Mouse (Mus musculus) layer of hippocampus, adult 18-20 months (tissue): Measurements from ENCODE around the gene Hdac5. TPM values are rescaled to one million over a fixed set of nuclear protein-coding genes. Genes with fewer than 3 reads are reported as not detected.
"Not testable (repeated sequence)": the region's sequence is repeated elsewhere in the genome, so short reads cannot be mapped to it uniquely, and the experiment has no call there.

Experiments
- DNase-seq, 2 experiments: peaks; one replicate each; pipeline ENCODE4 v3.0.0; 2022; ENCODE audit warnings: low spot score in 2 of 2
- total RNA-seq, 2 experiments: library from RNA; stranded (reverse); gene quantifications; 2 replicates each; pipeline ENCODE4 v1.2.3; 2021

Gene Hdac5
- total RNA-seq, 2 experiments from 2014 or later, result 258 to 266 TPM

DNA sequence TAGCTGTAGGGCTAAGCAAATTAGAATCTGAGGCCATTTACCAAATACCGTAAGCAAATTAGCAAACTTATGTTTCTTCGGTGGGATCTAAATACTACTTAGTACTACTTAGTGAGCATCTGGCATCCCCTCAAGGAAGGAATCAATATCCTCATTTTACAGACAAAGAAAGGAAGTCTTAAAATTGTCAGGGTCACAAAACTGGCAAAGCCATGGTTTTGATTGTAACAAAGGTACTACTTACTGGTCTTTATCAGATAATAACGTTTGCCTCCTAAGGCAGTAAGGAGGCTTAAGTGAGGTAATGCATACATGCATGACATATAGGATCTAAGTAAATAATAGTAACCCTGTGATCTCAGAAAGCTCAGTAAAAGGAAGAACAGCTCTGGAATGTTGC lies 44.3 kb downstream of the Hdac5 start:
- no peak for DNase-seq

DNA sequence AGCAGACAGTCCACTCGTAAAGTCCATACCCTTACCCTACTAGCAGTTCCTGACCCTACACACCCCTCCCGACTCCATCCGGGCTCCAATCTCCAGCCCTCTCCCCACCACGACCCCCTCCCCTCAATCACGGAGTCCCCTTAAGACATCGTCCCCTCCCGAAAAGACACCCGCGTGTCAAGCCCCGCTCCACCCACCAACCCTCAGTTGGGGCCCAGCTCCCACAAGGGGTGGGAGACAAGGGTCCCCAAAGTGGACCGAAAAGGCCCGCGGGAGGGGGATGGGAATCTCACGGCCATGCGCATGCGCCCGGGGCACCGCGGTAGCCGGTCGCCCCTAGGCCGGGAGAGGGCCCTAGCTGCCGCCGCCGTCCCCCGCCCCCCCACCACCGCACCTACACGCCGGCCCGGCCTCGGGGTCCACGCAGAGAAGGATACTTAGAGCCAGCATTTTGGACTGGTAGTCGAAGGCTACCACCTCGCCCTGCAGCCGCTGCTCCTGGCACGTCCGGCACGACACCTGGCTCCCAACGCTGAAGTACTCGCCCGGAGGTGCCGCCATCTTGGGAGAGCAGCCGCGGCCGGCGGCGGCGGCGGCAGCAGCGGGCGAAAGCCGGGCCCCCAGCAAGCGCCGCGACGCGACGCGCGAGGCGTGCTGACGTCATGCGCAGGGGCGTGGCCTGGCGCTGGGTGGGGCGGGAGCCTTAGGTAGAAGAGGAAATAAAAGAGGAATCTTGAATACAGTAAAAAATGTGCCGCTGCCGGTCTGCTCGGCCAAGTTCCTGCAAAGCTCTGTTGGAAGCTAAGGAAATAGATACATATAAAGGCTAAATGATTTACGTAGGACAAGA lies 45.1 kb downstream of the Hdac5 start, which contains the start of gene Lsm12:
Lsm12 (minus strand) TSS at position 651 of the 850 bp plus-strand sequence.
- DNase-seq, result peak; percentile 90 to 93

DNA sequence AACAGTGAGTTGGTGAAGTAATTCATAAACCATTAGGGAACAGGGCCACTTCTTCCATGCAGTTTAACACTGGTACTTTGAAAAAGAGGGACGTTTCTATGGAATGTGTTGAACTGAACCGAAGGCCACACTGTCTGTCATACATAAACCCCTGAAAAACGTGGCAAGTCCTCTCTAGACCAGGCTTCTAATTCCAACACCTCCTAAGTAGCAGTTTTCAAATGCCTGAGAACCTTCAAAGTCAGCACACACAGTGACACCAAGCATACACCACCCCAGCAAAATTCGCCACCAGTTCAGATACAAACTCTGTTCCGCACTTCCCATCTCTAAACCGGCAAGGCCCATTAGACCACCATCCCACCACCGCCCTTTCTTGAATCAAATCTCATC lies 45.7 kb downstream of the Hdac5 start:
- no peak for DNase-seq

DNA sequence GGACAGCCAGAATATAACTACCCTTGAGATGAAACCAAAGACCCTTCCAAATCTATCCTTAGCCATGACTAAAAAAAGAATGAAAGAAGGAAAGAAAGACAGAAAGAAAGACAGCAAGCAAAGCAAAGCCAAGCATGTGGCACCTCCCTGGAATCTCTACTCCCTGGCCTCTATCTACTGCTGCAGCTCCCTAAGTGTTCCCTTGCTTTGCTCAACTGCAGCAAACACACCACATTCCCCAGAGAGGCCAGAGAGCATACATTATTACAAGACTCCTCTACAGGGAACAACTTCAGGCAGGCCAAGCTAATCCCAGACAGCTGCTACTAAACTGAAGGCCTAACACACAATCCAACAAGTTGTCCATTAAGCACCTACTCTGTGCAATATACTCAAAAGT lies 50.1 kb downstream of the Hdac5 start:
- no peak for DNase-seq

DNA sequence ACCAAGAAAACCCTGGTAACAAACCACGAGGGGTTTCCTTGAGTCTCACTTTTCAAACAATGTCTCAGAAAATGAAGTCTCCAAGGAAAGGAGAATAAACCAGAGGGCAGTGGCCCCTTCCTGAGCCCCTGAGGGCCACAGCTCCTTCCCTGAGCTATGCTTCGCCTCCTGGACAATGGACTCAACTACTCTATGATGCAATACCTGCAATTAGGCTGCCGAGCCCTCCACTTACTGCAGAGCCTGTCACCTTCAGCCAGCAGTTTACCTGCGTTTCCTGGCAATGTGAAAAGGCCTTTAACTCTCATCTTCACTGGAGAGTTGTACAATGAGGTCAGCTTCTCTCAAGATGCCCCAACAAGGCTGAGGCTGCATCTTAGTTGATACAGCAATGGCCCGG lies 61.3 kb downstream of the Hdac5 start:
- DNase-seq, result no peak

DNA sequence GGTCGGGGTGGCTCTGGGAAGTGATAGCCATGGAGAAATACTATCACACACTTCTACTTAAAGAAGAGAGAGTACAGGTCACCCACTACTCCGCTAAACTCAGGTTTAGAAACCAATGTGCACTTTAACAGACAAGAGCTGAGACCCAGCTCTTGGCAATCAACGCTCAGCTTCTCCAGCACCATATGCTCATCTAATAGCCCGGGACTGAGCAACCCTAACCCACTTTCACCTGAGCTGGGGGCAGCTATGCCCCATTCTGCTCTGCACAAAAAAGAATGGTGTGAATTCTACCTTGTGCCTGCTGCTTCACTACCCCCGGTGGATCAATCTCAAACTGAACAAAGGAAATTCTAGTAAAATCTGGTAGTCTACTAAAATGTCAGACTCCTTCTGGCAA lies 62.4 kb downstream of the Hdac5 start:
- DNase-seq, result no peak

DNA sequence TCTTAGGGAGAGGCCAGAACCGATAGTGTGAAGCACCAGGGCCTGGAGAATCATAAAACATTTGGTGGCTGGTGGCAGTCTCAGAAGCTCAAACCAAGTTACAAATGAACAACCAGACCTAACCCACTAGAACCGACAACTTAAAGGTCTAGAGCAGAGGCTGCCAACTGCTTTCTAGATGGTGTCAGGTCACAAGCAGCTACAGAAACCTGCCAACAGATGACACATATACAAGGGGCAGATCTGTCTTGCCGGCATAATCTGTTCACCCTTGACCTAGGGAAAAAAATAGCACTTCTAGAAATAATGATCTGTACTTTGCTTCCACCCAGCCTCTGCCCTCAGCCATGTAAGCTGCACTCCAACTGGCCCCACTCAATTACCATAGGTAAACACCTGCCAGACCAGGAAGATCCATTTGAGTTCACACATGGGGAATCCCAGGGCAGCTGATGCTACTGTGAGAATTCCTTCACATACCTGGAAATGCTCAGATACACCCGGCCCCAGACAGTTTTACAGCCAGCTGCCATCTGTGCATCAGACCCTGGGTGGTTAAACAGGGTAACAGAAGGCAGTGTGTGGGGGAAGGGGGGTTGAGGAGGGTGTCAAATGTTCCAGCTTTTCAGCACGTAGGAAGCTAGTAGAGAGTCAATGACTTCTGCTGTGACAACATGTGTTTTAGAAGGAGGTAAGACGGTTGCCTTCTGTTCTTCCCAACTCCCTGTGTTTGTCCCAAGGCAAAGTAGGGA lies 63.8 kb downstream of the Hdac5 start:
- peak; percentile 56 to 84 for DNase-seq

DNA sequence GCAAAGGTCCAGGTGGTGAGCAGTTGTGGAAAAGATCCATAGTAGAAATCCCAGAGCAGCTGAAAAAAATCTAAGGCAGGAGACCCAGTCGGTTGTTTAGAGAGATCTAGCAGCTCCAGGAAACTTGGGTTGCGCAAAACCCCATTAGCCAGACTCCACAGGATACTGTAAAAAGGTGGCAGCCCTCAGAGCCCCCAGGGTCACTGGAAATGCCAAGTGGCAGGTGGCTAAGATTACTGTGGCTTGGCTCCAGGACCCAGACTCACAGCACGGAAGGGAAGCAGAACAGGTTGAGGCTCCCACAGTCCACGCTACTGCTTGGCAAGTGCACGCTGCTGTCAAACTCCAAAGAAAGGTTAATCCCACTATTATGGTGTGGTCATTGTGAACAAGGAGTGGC lies 70.2 kb downstream of the Hdac5 start:
- DNase-seq, result no peak

DNA sequence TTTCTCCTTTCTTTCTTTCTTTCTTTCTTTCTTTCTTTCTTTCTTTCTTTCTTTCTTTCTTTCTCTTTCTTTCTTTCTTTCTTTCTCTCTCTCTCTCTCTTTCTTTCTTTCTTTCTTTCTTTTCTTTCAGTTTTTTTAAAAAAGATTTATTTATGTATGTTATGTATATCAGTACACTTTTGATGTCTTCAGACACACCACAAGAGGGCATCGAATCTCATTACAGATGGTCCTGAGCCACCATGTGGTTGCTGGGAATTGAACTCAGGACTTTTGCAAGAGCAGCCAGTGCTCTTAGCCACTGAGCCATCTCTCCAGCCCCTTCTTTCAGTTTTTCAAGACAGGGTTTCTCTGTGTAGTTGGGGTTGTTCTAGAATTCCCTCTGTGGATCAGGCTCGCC lies 71.9 kb downstream of the Hdac5 start:
- DNase-seq, result not testable (repeated sequence)

DNA sequence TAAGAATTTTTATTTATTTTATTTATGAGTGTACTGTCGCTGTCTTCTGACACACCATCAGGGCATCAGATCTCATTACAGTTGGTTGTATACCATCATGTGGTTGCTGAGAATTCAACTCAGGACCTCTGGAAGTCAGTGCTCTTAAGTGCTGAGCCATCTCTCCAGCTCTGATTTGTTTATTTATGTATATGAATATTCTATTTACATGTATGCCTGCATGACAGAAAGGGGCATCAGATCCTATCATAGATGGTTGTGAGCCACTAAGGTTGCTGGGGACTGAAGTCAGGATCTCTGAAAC lies 73.2 kb downstream of the Hdac5 start:
- DNase-seq, result no peak

DNA sequence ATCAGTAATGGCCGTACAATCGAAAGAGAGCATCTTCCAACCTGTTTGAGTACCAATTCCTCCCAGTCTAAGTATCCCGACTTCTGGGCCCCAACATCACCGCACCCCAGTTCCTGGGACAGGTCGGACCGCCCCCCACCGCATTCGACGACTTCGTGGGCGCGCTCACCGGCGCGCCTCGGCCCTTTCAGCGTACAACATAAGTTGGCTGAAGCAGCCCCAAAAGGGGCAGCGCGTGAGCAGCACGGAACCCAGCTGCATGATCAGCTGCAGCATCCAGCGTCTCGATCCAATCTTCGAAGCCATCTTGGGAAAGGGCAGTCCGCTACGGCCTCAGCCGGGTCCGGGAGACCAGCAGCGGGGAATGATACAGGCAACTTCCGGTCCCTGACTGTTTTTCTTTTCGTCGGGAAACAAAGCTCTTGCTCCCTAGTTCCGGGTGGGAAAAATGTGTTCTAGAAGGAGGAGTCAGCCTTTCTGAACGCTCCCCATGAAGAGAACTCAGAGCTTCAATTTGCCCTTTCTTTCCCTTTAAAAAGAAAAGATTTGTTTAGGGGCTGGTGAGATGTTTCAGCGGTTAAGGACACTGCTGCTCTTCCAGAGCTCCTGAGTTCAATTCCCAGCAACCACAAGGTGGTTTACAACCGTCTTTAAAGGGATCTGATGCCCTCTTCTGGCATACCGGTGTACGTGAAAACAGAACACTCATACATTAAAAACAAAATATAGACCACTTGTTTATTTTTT lies 73.8 kb downstream of the Hdac5 start, which contains the start of gene Tmem101:
Tmem101 (minus strand) TSS at position 366 of the 747 bp plus-strand sequence.
- peak; percentile 82 to 91 for DNase-seq

DNA sequence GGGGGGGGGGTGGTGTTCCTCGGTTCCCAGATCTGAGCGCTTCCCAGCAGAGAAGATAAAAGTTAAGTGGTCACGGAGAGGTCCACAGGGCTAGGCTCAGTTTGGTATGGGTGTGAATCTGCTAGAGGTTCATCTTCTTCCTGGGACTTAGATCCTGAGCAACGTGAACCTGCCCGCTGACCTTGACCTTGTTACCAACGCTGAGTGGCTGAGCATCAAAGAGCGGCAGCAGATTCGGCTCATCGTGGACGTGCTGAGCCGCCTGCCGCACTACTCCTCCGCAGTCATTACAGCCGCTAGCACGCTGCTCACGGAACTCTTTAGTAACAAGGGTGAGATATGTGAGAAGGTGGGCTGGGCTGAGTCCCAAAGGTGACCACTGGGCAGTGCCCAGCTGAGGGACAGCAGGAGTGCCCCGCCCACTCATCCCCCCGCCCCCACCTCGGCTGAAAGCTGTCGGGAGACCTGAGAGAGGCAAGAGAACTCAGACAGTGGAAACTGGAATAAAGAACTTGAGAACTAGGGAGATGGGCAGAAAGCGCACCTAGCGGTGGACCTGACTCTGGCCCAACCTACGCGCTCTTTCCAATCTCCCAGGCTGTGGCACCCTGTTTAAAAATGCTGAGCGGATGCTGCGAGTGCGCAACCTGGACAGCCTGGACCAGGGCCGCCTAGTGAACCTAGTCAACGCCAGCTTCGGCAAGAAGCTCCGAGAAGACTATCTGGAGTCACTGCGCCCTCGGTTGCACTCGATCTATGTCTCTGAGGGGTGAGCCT lies 82.6 kb downstream of the Hdac5 start:
- DNase-seq, result no peak

DNA sequence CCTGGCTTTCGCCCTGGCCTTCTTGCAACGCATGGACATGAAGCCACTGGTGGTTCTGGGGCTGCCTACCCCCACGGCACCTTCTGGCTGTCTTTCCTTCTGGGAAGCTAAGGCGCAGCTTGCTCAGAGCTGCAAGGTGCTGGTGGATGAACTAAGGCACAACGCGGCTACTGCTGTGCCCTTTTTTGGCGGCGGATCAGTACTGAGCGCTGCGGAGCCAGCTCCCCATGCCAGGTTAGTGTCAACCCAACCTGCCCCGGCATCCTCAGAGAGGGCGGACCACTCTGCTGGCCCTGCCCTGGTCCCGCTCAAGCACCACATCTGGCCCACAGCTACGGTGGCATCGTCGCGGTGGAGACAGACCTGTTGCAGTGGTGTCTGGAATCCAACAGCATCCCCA lies 83.4 kb downstream of the Hdac5 start:
- no peak for DNase-seq

DNA sequence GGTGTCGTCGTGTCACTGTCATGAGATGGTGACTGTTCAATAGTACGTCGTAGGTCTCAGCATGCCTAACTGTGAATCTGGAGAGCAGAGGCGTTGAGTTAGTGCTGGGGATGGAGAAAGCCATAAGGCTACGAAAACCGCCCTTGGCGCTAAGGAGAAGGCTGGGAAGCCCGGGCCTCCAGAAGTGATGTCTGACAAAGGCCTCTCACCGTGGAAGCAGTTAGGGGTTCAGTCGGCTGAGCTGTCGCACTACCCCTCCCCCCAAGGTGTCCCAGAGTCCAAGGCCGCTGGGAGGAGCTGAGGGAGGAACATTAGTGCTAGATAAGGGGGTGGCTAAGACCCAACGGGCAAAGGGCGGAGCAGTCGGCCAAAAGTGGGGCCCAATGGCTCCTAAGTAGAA lies 84.0 kb downstream of the Hdac5 start:
- DNase-seq, result no peak

DNA sequence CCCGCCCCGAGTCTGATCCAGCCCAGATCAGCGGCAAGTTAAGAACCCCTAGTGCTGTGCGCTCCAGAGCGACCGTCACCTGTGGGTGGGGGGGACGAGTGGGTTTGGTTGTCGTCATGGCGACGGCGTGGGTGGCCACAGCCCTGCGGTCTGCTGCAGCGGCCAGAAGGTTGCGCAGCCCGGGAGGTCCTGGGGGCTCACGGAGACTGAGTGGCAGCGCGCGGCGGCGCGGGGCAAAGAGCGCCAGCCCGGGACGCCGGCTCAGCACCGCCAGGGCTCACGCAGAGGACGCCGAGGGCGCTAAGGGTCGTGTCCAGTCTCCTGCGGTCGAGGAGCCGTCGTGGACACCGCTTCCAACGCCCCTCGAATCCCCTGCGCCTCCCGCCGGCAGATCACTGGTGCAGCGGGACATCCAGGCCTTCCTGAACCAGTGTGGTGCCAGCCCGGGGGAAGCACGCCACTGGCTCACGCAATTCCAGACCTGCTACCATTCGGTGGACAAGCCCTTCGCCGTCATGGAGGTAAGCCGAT lies 84.4 kb downstream of the Hdac5 start, which contains the start of gene Nags:
Nags (plus strand) TSS at position 43 of the 531 bp plus-strand sequence.
- DNase-seq, result no peak

DNA sequence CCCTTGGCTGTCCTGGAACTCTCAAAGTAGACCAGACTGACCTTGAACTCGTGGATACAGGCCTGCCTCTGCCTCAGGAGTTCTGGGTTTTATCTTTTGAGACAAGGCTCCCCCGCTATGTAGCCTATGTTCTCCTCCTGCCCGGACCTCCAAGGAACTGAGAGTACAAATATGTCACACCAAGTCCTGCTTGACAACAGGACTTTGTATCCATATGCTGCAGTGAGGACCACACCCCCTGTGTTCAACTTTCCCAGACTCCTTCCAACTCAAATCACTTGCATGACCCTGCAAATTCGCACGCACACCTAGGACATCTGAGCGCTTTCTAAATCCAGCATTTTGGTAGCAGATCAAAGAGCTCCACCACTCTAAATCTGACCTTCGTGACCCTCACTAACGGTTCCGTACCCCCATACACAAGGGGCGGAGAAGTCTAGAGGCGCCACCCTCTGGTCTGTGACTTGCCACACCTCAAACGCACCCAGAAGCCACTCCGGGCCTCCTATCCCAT lies 85.0 kb downstream of the Hdac5 start:
- no peak for DNase-seq
